Mouse (Mus musculus): ENCODE results near the gene Haus3.

Haus3 gene

GRCm38 (mm10) chr5:34186961-34187391 is 17.6 kb upstream of the Haus3 start:
- in situ Hi-C loops (cut with MboI, MseI), result no loop called here

GRCm38 (mm10) chr5:34186391-34186790 is 17.1 kb upstream of the Haus3 start:
- in situ Hi-C loops (cut with MboI, MseI), result no loop called here

- in situ Hi-C loops (cut with MboI, MseI), result no loop called here
Measured at GRCm38 (mm10) chr5:34185791-34186190, 16.5 kb upstream of the Haus3 start.

GRCm38 (mm10) chr5:34185051-34185580 is 15.8 kb upstream of the Haus3 start:
- in situ Hi-C loops (cut with MboI, MseI), result no loop called here

GRCm38 (mm10) chr5:34183976-34184375 is 14.6 kb upstream of the Haus3 start:
- in situ Hi-C loops (cut with MboI, MseI), result no loop called here

GRCm38 (mm10) chr5:34183156-34183880 is 14.0 kb upstream of the Haus3 start:
- in situ Hi-C loops (cut with MboI, MseI), result no loop called here

- in situ Hi-C loops (cut with MboI, MseI), result no loop called here
Measured at GRCm38 (mm10) chr5:34182486-34182885, 13.2 kb upstream of the Haus3 start.

- in situ Hi-C loops (cut with MboI, MseI), result no loop called here
Measured at GRCm38 (mm10) chr5:34177821-34178220, 8.5 kb upstream of the Haus3 start.

GRCm38 (mm10) chr5:34177091-34177490 is 7.8 kb upstream of the Haus3 start:
- in situ Hi-C loops (cut with MboI, MseI), result no loop called here

GRCm38 (mm10) chr5:34176691-34177090 is 7.4 kb upstream of the Haus3 start:
- in situ Hi-C loops (cut with MboI, MseI), result no loop called here

- in situ Hi-C loops (cut with MboI, MseI), result no loop called here
Measured at GRCm38 (mm10) chr5:34175403-34175694, 6.0 kb upstream of the Haus3 start.

GRCm38 (mm10) chr5:34174550-34175402 is 5.4 kb upstream of the Haus3 start:
- in situ Hi-C loops (cut with MboI, MseI), result no loop called here

- in situ Hi-C loops (cut with MboI, MseI), result no loop called here
Measured at GRCm38 (mm10) chr5:34174021-34174420, 4.7 kb upstream of the Haus3 start.

GRCm38 (mm10) chr5:34170726-34171125 is 1.4 kb upstream of the Haus3 start:
- in situ Hi-C loops (cut with MboI, MseI), result no loop called here

GRCm38 (mm10) chr5:34169954-34170353 is 627 bp upstream of the Haus3 start:
- in situ Hi-C loops (cut with MboI, MseI), result no loop called here

- in situ Hi-C loops (cut with MboI, MseI), result no loop called here
Measured at GRCm38 (mm10) chr5:34167857-34168256, 1.5 kb downstream of the Haus3 start.

- in situ Hi-C loops (cut with MboI, MseI), result no loop called here
Measured at GRCm38 (mm10) chr5:34165793-34166192, 3.5 kb downstream of the Haus3 start.

- in situ Hi-C loops (cut with MboI, MseI), result no loop called here
Measured at GRCm38 (mm10) chr5:34148476-34148875, 20.9 kb downstream of the Haus3 start.

- in situ Hi-C loops (cut with MboI, MseI), result no loop called here
Measured at GRCm38 (mm10) chr5:34147554-34147953, 21.8 kb downstream of the Haus3 start.

- in situ Hi-C loops (cut with MboI, MseI), result loop anchor here in 1 of 2 experiments (5.0 kb wide), 1 partner anchor 42 kb away; no protein-coding TSS in a partner anchor
Measured at GRCm38 (mm10) chr5:34139751-34140150, 29.6 kb downstream of the Haus3 start.

- in situ Hi-C loops (cut with MboI, MseI), result no loop called here
Measured at GRCm38 (mm10) chr5:34132731-34133130, 36.6 kb downstream of the Haus3 start.

- in situ Hi-C loops (cut with MboI, MseI), result no loop called here
Measured at GRCm38 (mm10) chr5:34124131-34124530, 45.2 kb downstream of the Haus3 start.

All from T-helper 17 cell (primary cell).